Mouse (Mus musculus) v-Abl transformed pro-B cells (cell line): ENCODE results near the gene Nosip.

Experiments
- in situ Hi-C, 2 experiments: fragments of 400-800 bp; cut with MboI; formaldehyde crosslinking; loops; one replicate each; pipeline ENCODE4 v1.15.1; 2025; ENCODE audit not compliant: unreplicated experiment in 2 of 2

Nosip gene

GRCm38 (mm10) chr7:45029995-45030394, 32.2 kb upstream of the Nosip start:
- in situ Hi-C loops, result loop anchor here in 1 of 2 experiments (10.0 kb wide), 1 partner anchor 45 kb away; the partner anchor contains the start of gene Prmt1

GRCm38 (mm10) chr7:45030857-45031256, 31.4 kb upstream of the Nosip start:
- in situ Hi-C loops, result loop anchor here in 1 of 2 experiments (10.0 kb wide), 1 partner anchor 46 kb away; the partner anchor contains the start of gene Prmt1

GRCm38 (mm10) chr7:45033722-45034359, 28.4 kb upstream of the Nosip start:
- in situ Hi-C loops, result loop anchor here in 1 of 2 experiments (10.0 kb wide), 1 partner anchor 49 kb away; the partner anchor contains the start of gene Prmt1

GRCm38 (mm10) chr7:45035631-45036030, 26.6 kb upstream of the Nosip start:
- in situ Hi-C loops, result loop anchor here in 1 of 2 experiments (10.0 kb wide), 1 partner anchor 51 kb away; the partner anchor contains the start of gene Prmt1

DNA sequence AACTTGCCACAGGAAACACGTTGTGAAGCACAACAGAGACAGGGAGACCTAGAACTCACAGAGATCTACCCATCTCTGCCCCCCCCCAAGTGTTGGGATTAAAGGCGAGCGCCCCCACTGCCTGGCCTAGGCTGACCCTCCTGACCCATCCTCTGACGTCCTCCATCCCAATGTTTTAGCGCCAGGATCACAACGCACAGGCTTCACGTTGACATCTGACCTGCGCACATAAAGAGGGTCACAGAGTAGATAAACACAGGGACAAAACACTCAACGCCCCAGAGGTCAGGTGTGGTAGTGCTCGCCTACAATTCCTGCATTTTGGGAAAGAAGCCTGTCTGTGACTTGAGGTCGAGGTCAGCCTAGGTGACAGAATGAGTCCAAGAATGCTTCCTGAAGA, 25.5 kb upstream of the Nosip start:
- in situ Hi-C loops, result loop anchor here in 1 of 2 experiments (10.0 kb wide), 1 partner anchor 52 kb away; the partner anchor contains the start of gene Prmt1

GRCm38 (mm10) chr7:45037720-45038361, 24.4 kb upstream of the Nosip start:
- in situ Hi-C loops, result loop anchor here in 1 of 2 experiments (10.0 kb wide), 1 partner anchor 53 kb away; the partner anchor contains the start of gene Prmt1

DNA sequence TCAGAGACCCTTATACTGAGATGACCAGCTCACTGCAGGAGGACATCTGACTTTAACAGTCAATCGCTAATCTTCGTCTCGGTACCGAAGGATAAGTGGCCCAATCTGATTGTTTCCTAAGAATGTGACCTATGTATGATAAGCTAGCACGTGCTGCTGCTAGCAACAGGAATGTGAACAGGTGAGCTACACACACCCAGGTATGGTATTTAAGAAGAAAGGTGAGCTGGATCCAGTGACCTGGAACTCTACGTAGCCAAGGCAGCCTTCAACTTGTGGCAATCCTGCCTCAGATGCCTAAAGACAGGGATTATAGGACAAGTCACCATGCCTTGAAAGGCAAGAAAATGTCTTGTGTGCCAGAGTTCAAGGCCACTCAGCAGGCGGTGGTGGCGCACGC, 23.8 kb upstream of the Nosip start:
- in situ Hi-C loops, result loop anchor here in 1 of 2 experiments (10.0 kb wide), 1 partner anchor 54 kb away; the partner anchor contains the start of gene Prmt1

- in situ Hi-C loops, result no loop called here
Measured at GRCm38 (mm10) chr7:45040851-45041250, 21.4 kb upstream of the Nosip start.

- in situ Hi-C loops, result no loop called here
Measured at GRCm38 (mm10) chr7:45043307-45043706, 18.9 kb upstream of the Nosip start.

DNA sequence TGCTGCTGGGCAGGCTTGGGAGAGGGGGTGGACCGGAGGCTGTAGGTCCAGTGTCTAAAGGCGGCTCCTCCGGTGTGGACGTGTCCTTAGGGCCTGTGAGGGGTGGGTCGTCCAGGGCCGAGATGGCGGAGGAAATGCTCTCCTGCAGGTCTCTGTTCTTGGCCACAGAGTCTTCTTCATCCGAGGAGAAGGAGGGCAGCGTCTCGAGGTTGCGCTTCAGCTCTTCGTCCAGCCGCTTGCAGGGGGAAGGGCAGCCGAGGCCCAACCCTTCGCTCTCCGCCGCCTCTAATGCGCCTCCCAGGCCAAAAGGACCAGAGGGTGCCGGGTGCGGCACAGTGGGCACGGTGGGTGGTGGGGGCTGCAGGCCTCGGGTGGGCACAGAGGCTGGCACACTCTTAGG, 16.5 kb upstream of the Nosip start:
- in situ Hi-C loops, result no loop called here

GRCm38 (mm10) chr7:45046853-45047350, 15.3 kb upstream of the Nosip start:
- in situ Hi-C loops, result no loop called here

GRCm38 (mm10) chr7:45047491-45047890, 14.7 kb upstream of the Nosip start:
- in situ Hi-C loops, result no loop called here

DNA sequence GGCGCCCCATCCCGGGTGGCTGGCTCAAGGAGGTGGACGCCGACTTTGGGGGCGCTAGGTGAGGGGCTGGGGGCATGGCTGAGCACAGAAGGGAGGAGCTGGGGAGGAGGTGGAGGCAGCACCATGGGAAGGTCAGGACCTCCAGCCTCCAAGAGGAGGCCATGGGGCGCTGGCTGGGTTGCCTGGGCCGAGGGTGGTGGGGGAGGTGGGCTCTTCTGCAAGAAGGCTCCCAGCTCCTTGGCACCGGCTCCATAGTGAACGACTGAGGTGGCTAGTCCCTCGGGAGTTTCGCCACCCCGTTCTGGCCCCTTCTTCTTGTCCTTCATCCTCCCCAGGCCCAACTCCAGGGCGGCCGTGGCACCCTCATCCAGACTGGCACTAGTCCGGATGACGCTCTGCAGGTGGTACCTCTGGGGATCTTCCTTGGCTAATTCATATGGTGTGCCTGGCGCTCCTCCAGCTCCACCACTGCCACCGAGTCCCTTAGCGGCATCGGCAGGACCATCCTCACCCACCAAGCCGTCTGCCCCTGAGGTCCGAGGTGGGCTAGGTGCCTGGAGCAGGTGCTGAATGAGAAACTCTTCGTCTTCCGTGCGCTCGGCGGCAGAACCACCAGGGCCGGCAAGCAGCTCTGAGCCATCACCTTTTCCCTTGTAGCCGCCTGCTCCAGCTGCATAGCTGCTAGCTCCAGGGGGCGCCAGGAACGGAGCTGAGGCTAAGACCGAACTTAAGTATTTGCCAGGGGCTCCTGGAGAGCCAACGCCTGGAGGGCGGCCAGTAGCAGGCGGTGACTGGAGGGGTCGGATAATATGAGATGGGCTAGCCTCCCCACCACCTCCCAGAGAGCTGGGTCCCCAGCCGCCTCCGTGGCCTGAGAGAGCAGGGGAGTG, 14.0 kb upstream of the Nosip start:
- in situ Hi-C loops, result no loop called here

DNA sequence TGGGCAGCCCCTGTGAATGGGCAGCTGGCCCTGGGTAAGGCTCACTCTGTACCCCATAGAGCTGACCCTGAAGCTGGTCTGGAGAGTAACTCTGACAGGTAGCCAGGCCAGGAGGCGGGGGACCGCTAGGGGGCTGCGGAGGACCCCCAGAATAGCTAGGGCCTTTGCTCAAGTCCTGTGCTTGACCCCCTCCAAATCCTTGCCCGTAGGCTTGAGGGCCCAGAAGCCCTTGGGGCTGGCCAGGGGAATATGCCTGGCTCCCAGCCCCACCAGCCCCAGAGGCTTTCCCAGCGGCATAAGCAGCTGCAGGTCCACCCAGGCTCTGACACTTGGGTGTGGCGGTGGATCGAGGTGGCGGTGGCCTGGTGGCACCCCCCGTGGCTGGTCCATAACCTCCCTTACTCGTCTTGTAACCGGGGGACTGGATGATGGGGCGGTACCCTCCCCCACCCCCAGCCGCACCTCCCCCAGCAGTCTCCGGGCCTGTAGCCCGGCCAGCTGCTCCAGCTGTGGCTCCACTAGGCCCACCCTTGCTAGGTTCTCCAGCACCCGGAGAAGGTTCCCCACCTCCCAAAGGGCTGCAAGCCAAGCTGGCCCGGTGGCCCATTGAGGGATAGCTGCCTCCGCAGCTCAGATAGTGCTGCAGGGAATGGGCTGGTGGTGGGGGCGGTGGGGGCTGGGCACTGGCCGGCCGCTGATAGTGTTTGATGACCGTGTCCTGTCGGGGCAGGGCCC, 13.1 kb upstream of the Nosip start:
- in situ Hi-C loops, result no loop called here

- in situ Hi-C loops, result no loop called here
Measured at GRCm38 (mm10) chr7:45050945-45051600, 11.2 kb upstream of the Nosip start.

DNA sequence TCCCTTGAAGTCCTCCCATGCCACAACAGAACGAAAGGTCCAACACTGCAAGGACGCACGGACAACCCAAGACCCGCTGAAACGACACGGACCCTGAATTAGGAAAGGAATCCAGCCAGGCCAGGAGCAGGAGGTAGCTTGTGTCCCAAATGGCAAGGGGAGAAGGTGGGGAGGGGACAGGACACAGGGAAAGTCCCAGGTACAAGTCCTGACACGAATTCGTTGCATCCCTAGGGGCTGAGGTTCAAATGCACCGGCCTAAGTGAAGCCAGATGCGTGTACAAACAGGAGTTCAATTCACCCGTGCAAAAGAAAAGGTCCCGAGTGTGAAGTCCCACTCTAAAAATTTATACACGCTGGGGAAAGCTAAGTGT, 10.6 kb upstream of the Nosip start:
- in situ Hi-C loops, result no loop called here

DNA sequence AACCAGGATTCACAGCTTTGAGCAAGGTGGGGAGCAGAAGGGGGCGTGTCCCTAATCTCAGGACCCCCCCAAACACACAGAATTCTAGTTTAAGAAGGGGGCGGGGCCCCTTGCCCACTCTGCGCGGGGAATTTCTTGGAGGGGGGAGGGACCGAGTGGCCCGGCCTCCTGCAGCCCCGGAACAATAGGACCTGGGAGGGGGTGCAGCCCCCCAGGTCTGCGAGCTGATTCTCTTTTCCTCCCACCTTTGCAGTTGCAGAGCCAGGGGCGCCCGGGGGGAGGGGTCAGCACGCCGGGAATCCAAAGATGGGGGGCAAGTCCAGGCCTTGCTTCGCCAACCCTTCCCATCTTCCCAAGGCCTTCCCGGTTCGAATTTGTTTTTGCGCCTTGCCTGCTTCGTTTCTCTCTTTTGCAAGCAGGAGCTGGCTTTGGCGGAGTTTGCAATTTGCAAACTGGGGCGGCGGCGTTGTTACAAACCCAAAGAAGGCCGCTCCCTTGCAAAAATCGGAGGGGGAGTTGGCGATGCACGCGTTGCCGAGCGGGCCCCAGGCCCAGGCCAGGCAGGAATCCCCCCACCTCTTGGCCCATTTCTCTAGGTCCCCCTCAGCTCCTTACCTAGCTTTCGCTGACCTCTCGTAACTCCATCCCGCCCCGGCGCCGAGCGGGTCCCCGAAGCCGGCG, 9.9 kb upstream of the Nosip start:
- in situ Hi-C loops, result no loop called here

DNA sequence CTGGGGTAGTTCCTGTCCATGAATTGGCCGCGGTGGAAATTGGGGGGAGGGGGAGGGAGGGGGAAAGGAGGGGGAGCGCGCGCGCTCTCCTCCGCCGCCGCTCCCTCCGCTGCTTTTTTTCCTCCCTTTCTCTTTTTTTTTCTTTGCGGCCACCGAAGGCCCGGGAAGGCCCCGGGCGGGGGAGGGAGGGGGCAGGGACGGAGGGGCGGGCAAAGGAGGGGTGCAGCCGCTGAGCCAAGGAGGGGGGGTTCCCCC, 9.4 kb upstream of the Nosip start, which contains the start of gene Prr12:
Gene Prr12, minus strand, starts transcription at position 20 of the 255 bp plus-strand sequence.
- in situ Hi-C loops, result no loop called here
